Mouse (Mus musculus) C2C12 (cell line): ENCODE measurements around the gene Sarm1. TPM values are rescaled to one million over a fixed set of nuclear protein-coding genes. Genes with fewer than 3 reads are reported as not detected.

Experiments
- H3K27me3 ChIP-seq: one replicate; pipeline ENCODE4 v1.6.1; 2011; ENCODE audit not compliant: control insufficient read depth, insufficient read depth, insufficient read length
- H3K36me3 ChIP-seq: one replicate; pipeline ENCODE4 v1.6.1; 2011; ENCODE audit not compliant: control insufficient read depth, insufficient read depth
- H3K4me3 ChIP-seq: one replicate; pipeline ENCODE4 v1.5.1; 2011; ENCODE audit warnings: mild to moderate bottlenecking, control low read depth; ENCODE audit not compliant: poor library complexity, insufficient read depth, severe bottlenecking
- H3K79me2 ChIP-seq: one replicate; pipeline ENCODE4 v1.6.1; 2011; ENCODE audit not compliant: control insufficient read depth, insufficient read depth
- H3K79me3 ChIP-seq: one replicate; pipeline ENCODE4 v1.6.1; 2011; ENCODE audit warnings: low read depth, control low read depth
- H3ac ChIP-seq: one replicate; pipeline ENCODE3; 2011; ENCODE audit warnings: low read depth; ENCODE audit not compliant: control insufficient read depth, insufficient read length
- CEBPB ChIP-seq: IDR thresholded peaks from one replicate; pipeline ENCODE4 v1.6.1; 2011; ENCODE audit warnings: low read depth, mild to moderate bottlenecking, control low read depth, moderate library complexity
- CTCF ChIP-seq: IDR thresholded peaks from one replicate; pipeline ENCODE4 v1.5.1; 2011; ENCODE audit not compliant: control insufficient read depth, insufficient read depth, insufficient read length
- FOSL1 ChIP-seq: IDR thresholded peaks from one replicate; pipeline ENCODE4 v1.8.0; 2011; ENCODE audit warnings: mild to moderate bottlenecking, low read length; ENCODE audit not compliant: poor library complexity, insufficient read depth, severe bottlenecking
- MAX ChIP-seq: IDR thresholded peaks from one replicate; pipeline ENCODE4 v1.6.1; 2011; ENCODE audit warnings: mild to moderate bottlenecking, control low read depth
- MYOD1 ChIP-seq: IDR thresholded peaks from one replicate; pipeline ENCODE4 v1.6.1; 2011; ENCODE audit warnings: low read depth; ENCODE audit not compliant: control insufficient read depth, insufficient read length
- MYOG ChIP-seq: IDR thresholded peaks from one replicate; pipeline ENCODE4 v1.6.1; 2011; ENCODE audit not compliant: control insufficient read depth, insufficient read length; ENCODE audit errors: extremely low read depth
- USF1 ChIP-seq: IDR thresholded peaks from one replicate; pipeline ENCODE4 v1.6.1; 2011; ENCODE audit warnings: low read depth, mild to moderate bottlenecking, control low read depth, moderate library complexity
- long read RNA-seq, 2 experiments: library from polyadenylated mRNA; unstranded; transcript quantifications; one replicate each; pipeline ENCODE4 v2.0.0; 2019 to 2020
- polyA plus RNA-seq: library from polyadenylated mRNA; unstranded; fragments of >200 nt; fragmentation: generic; extraction: Trizol; gene quantifications from one replicate; pipeline ENCODE4 v1.2.1, GENCODE M21; 2012; ENCODE audit warnings: missing spikeins

Sarm1 gene
- polyA plus RNA-seq = 0.19 TPM
- long read RNA-seq, experiment 1 = 0 reads
- long read RNA-seq, experiment 2, full-length matches to known transcripts = 2 of 3 reads
- long read RNA-seq, experiment 2, partial matches to known transcripts = 1 of 3 reads
- long read RNA-seq, experiment 2, other reads (novel, unspliced or antisense) = 0 of 3 reads

DNA sequence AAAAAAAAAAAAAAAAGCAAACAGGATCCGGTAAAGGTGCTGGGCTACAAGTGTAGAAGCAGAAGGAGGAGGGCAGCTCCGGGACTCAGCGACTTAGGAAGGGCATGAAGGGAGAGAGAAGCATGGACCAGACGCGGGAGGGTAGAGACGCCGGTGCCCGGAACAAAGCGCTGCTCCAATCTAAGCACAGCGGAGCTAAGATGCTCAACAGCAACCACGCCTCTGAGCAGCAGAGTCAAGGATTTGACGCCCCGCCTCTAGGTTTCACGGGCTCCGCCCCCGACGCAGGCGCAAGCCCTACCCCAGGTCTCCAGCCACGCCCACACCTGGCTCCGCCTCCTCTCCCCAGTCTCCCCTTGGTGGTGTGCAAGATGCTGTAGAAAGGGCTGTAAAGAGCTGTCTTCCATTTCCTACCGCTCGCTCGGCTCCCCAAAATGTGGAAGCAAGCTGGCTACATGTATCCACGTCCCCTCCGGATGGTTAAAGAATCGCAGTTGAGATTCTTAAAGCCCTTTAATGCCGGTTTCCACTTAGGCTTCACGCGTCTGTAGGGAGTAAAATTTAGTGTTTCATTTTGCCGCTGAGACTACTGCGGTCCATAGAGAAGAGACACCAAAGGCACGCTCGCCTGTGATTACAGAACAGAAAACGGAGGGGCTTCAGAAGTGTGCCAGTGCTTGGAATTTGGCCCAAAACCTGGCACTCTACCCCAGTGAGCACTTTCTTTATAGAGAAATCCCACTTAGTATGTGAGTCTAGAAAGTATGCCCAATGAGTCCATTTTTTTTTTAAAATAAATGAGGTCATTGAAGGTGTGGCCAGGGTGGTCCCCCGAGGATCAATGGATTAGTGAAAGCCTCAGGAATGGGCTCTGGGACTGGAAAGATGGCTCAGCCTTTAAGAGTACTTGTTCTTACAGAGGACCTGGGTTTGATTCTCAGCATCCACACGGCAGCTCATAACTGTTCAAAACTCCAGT, at the start of gene Sarm1:
Gene Sarm1 (minus strand): TSS at position 211 of the 979 bp plus-strand sequence.
- Histone ChIP-seq H3K4me3 (peak within 1 kb of the TSS; percentile 21), H3K79me3 (no peaks in the 10 kb centered on the region), H3ac (peak within 1 kb of the TSS; percentile 62), H3K79me2 (no peaks in the 10 kb centered on the region), H3K36me3 (no peaks in the 10 kb centered on the region), H3K27me3 (peaks cover 35% of the 10 kb centered on the region)
- TF ChIP-seq USF1 (no peak), MAX (peak; percentile 15), FOSL1 (no peak)

DNA sequence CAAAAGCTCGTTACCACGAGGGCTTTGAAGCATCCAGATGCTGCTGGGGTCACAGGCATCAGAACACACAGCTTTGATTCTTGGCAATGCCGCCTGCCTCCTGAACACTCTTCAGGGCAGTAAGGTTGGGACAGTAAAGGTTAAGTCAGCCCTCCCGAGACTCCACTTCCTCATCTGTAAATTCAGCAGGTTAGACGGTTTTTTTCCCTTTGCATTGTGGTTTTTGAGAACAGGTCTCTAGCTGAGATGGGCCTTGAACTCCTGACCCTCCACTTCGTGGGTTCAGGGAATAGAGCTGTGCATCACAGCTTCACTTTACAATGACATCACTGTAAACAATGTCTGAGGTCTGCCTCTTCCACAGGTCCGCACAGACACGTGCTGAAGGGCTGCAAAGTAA, 47.6 kb upstream of the Sarm1 start:
- H3K79me2 ChIP-seq = peaks cover 72% of the 10 kb centered on the region
- H3ac ChIP-seq = no peak overlapping the region
- TF ChIP-seq CTCF = no peak
- TF ChIP-seq MYOG = no peak
- no peak for TF ChIP-seq USF1
- no peak for TF ChIP-seq FOSL1
- TF ChIP-seq MAX = no peak
- no peak for TF ChIP-seq MYOD1
- TF ChIP-seq CEBPB = no peak
- no peaks in the 10 kb centered on the region for H3K27me3 ChIP-seq
- peaks cover 59% of the 10 kb centered on the region for H3K79me3 ChIP-seq
- H3K4me3 ChIP-seq = no peak overlapping the region
- H3K36me3 ChIP-seq = peaks cover 66% of the 10 kb centered on the region

- no peaks in the 10 kb centered on the region for H3K27me3 ChIP-seq
- no peak overlapping the region for H3ac ChIP-seq
- H3K79me2 ChIP-seq = peaks cover 67% of the 10 kb centered on the region
- H3K79me3 ChIP-seq = peaks cover 59% of the 10 kb centered on the region
- H3K36me3 ChIP-seq = peaks cover 72% of the 10 kb centered on the region
- H3K4me3 ChIP-seq = no peak overlapping the region
- TF ChIP-seq FOSL1 (no peak), CTCF (no peak), MYOD1 (no peak), USF1 (no peak), CEBPB (no peak), MYOG (no peak), MAX (no peak)
These were observed 47.0 kb upstream of the Sarm1 start for GRCm38 (mm10) chr11:78544449-78545111.

DNA sequence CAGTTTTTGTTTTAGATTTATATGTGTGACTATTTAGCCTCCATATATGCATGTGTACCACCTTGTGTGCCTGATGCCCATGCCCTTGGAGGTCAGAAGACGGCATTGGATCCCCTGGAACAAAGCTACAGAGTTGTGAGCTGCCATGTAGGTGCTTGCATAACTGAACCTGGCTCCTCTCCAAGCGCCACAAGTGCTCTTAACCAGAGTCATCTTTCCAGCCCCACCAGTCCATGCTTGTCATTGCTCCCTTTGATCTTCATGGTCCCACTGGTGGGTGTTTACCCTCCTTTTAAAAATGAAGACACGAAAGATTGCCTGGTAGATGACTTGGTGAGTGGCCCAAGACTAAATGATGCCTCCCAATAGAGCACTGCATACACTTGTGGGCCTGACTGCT, 42.8 kb upstream of the Sarm1 start:
- Histone ChIP-seq H3K36me3 (peaks cover 69% of the 10 kb centered on the region), H3K27me3 (no peaks in the 10 kb centered on the region), H3K79me2 (peaks cover 64% of the 10 kb centered on the region), H3K79me3 (peaks cover 51% of the 10 kb centered on the region), H3K4me3 (no peak overlapping the region), H3ac (no peak overlapping the region)
- no peak for TF ChIP-seq FOSL1
- TF ChIP-seq MAX = no peak
- TF ChIP-seq CTCF = no peak
- TF ChIP-seq CEBPB = no peak
- no peak for TF ChIP-seq USF1
- TF ChIP-seq MYOG = no peak
- no peak for TF ChIP-seq MYOD1

GRCm38 (mm10) chr11:78536690-78537084, 39.1 kb upstream of the Sarm1 start:
- Histone ChIP-seq H3K79me2 (peaks cover 77% of the 10 kb centered on the region), H3K36me3 (peaks cover 35% of the 10 kb centered on the region), H3ac (peak overlapping the region; percentile 87), H3K79me3 (peaks cover 63% of the 10 kb centered on the region), H3K27me3 (no peaks in the 10 kb centered on the region), H3K4me3 (peak overlapping the region; percentile 93)
- TF ChIP-seq FOSL1 (no peak), MAX (no peak), MYOG (no peak), CEBPB (no peak), CTCF (no peak), MYOD1 (no peak), USF1 (no peak)
